Mouse (Mus musculus): Measurements from ENCODE around the gene 1700013G24Rik.

1700013G24Rik gene

DNA sequence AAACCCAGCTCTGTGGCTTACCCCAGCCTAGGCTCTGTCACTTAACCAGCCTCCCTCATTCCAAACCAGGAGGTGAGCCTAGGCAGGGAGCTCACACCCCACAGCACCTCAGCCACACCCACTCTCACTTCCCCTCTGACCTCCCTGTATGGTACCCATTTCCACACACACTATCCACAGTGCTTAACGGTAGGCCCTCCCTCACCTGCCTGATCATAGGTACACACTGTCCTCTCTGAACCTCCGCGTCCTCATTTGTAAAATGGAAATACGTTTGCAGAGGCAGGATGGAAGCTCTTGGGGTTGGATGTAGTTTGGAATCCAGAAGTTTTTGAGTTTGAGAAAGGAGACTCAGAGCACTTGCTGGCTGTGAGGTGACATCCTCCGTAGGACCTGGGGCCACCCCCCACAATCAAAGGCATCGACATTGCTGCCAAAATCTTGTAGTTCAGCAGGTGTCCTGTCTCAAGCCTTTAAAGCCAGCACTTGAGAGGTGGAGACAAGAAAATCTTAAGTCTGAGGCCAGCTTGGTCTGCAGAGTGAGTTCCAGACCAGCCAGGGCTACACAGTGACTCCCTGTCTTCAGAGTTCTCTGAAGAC lies 42.5 kb downstream of the 1700013G24Rik start:
- no peak for DNase-seq (ENCODE audit: low spot score)

GRCm38 (mm10) chr4:137497367-137497766 lies 44.3 kb downstream of the 1700013G24Rik start:
- no peak for DNase-seq (ENCODE audit: low spot score)

DNA sequence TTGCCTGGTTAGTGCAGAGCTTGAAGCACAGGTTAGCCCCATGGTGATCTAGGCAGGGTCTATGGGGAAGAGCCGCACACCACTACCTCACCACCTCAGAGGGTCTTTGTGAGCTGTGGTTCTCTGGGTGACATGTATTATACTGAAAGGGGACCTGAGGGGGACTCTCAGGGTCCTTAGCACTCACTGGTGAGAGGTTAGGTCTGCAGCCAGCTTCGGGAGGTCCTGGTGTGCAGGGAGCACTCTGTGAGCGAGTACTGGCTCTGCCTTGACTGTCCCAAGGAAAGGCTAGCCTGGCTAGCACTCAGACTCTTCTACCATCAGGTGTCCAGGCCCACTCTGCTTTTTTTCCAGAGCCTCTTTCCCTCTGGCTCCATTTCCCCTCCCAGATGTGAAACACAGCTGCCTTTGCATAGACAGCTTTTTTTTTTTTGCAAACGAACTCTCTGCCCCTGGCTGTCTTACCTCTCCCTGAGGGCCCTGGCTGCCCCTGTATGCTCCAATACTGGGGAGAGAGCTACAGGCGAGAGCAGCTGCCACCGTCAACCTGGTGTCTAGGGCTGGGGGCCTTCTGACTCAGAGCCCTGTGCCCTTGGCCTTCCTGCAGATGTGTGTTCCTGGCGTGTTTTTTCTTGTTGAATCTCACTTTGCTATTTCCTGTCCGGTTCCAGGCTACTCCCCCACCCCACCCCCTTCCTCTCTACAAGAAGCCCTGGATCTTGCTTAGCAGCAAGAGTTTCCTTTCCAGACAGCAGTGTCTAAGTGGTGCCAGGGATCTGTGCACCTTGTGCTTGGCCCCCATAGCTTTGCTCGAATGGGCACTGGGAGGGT lies 45.0 kb downstream of the 1700013G24Rik start:
- no peak for DNase-seq (ENCODE audit: low spot score)

- DNase-seq (ENCODE audit: low spot score), result no peak
Observed at GRCm38 (mm10) chr4:137498882-137499583, 45.9 kb downstream of the 1700013G24Rik start.

DNA sequence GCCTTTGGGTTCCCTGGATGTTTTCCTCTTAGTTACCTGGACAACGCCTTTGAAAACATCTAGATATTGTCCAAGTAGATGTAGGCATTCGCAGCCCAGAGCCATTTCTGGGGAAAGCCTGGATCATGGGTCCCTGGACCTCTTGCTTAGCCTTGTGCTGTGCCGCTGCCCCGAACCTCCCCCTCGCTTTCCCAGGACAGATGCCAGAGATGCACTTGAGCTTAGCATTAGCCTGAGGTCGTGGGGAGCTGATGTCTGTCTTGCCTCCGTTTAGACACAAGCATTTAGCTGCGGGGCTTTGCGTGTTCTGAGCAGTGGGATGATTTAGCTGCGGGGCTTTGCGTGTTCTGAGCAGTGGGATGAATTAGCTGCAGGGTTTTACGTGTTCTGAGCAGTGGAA lies 47.1 kb downstream of the 1700013G24Rik start:
- DNase-seq (ENCODE audit: low spot score), result no peak

GRCm38 (mm10) chr4:137500953-137501352 lies 47.9 kb downstream of the 1700013G24Rik start:
- DNase-seq (ENCODE audit: low spot score), result no peak

DNA sequence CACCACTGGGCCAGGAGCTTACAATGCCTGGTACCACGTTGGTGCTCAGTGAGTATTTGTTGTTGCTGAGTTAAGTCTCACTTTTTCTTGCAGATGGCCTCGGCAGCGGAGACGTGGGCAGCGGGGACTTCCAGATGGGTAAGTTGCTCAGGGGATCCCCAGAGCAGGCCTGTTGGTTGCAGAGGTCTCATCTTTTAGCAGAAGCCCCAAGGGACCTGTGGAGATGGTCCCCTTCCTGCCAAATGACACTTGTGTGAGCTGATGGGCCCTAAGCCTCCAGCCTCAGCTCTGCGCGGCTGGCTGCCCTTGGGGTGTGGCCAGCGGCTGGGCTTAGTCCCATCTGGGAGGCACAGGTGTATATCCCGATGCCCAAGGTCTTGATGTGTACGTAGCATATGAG lies 49.1 kb downstream of the 1700013G24Rik start:
- DNase-seq (ENCODE audit: low spot score), result no peak

- no peak for DNase-seq (ENCODE audit: low spot score)
Observed at GRCm38 (mm10) chr4:137502801-137503200, 49.7 kb downstream of the 1700013G24Rik start.

DNA sequence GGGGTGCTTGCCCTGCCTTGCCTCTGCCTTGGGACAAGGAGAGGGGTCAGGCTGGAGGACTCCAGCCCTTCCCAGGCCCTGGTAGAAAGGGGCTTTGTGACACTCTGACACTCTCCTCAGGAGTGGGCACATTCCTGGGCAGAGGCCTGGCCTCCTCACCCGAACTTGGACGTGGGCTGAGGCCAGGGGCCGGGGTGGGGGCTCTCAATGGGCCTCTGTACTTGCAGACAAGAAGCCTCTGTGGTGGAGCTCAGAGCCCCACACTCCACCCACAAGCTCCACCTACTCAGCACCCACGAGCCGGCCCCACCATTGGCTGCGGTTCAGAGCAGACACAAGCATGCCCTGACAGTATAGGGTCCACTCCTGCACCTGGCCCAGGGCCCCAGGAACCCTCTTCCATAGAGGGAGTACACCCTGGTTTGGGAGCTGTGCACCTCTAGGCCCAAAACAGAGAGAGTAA lies 50.5 kb downstream of the 1700013G24Rik start:
- no peak for DNase-seq (ENCODE audit: low spot score)

All from c-Kit-positive CD71-positive TER-119-positive erythroid progenitor cells, embryonic 14.5 days (primary cell).